Mouse (Mus musculus) c-Kit-positive CD71-negative TER-119-negative erythroid progenitor cells, embryonic 14.5 days (primary cell): ENCODE data around the gene Hsd17b1.

Experiments used
- DNase-seq: peaks from one replicate; pipeline ENCODE4 v3.0.0-alpha.2; 2013; ENCODE audit warnings: low read depth

The Hsd17b1 gene

GRCm38 (mm10) chr11:101078121-101078520 is at the start of gene Hsd17b1:
TSS of gene Hsd17b1 (plus strand) at chr11:101078411.
- DNase-seq: no peak

- no peak for DNase-seq
Observed at GRCm38 (mm10) chr11:101029320-101029719, 48.9 kb upstream of the Hsd17b1 start.

GRCm38 (mm10) chr11:101030136-101030807 is 47.9 kb upstream of the Hsd17b1 start:
- no peak for DNase-seq

- no peak for DNase-seq
Observed at GRCm38 (mm10) chr11:101030808-101031156, 47.4 kb upstream of the Hsd17b1 start.

- no peak for DNase-seq
Observed at GRCm38 (mm10) chr11:101031470-101031869, 46.7 kb upstream of the Hsd17b1 start.

GRCm38 (mm10) chr11:101033856-101034500 is 44.2 kb upstream of the Hsd17b1 start:
- no peak for DNase-seq

- no peak for DNase-seq
Observed at GRCm38 (mm10) chr11:101034614-101035327, 43.4 kb upstream of the Hsd17b1 start.

- no peak for DNase-seq
Observed at GRCm38 (mm10) chr11:101035328-101035695, 42.9 kb upstream of the Hsd17b1 start.

- DNase-seq: no peak
Observed at GRCm38 (mm10) chr11:101037795-101038194, 40.4 kb upstream of the Hsd17b1 start.

- no peak for DNase-seq
Observed at GRCm38 (mm10) chr11:101045826-101046225, 32.4 kb upstream of the Hsd17b1 start.

GRCm38 (mm10) chr11:101046440-101046839 is 31.8 kb upstream of the Hsd17b1 start:
- no peak for DNase-seq

GRCm38 (mm10) chr11:101047502-101047901 is 30.7 kb upstream of the Hsd17b1 start:
- DNase-seq: no peak

- DNase-seq: no peak
Observed at GRCm38 (mm10) chr11:101050359-101050758, 27.9 kb upstream of the Hsd17b1 start.

GRCm38 (mm10) chr11:101051051-101051493 is 27.1 kb upstream of the Hsd17b1 start:
- no peak for DNase-seq

GRCm38 (mm10) chr11:101051617-101052016 is 26.6 kb upstream of the Hsd17b1 start:
- DNase-seq: no peak

GRCm38 (mm10) chr11:101052751-101053473 is 25.3 kb upstream of the Hsd17b1 start:
- DNase-seq: no peak

GRCm38 (mm10) chr11:101053974-101054373 is 24.2 kb upstream of the Hsd17b1 start:
- DNase-seq: no peak

GRCm38 (mm10) chr11:101055418-101055817 is 22.8 kb upstream of the Hsd17b1 start:
- no peak for DNase-seq

- no peak for DNase-seq
Observed at GRCm38 (mm10) chr11:101056885-101057284, 21.3 kb upstream of the Hsd17b1 start.

- DNase-seq: peak; percentile 77
Observed at GRCm38 (mm10) chr11:101057860-101058259, 20.4 kb upstream of the Hsd17b1 start.

GRCm38 (mm10) chr11:101058726-101059125 is 19.5 kb upstream of the Hsd17b1 start:
- DNase-seq: no peak

GRCm38 (mm10) chr11:101059473-101059872 is 18.7 kb upstream of the Hsd17b1 start:
- no peak for DNase-seq
